Mouse (Mus musculus) midbrain, embryonic 14.5 days (tissue): ENCODE measurements around the gene Tmem217. TPM values are rescaled to one million over a fixed set of nuclear protein-coding genes. Genes with fewer than 3 reads are reported as not detected.
A peak's percentile ranks its signal among the peaks of the same experiment; 100 is the strongest.
"Not testable (repeated sequence)": the region's sequence is repeated elsewhere in the genome, so short reads cannot be mapped to it uniquely, and the experiment has no call there.

Experiments
- ATAC-seq: fragments of 200-750 bp; cut with Nextera tagmentation; 2 replicates; pipeline ENCODE4 v1.8.0; 2017; ENCODE audit warnings: moderate number of reproducible peaks, moderate library complexity; ENCODE audit not compliant: low FRiP score, low TSS enrichment
- DNase-seq: peaks from one replicate; pipeline ENCODE4 v3.0.0-alpha.2; 2015
- H3K27ac ChIP-seq: fragments of 300-500 bp; sonication (generic); replicated peaks from 2 replicates; pipeline ENCODE4 v1.5.1; 2014; ENCODE audit warnings: mild to moderate bottlenecking, low read depth, low read length, moderate library complexity
- H3K27me3 ChIP-seq: fragments of 300-500 bp; sonication (generic); 2 replicates; pipeline ENCODE4 v1.6.1; 2014; ENCODE audit warnings: low read length, control low read depth, mixed read lengths; ENCODE audit not compliant: control insufficient read depth, insufficient read depth
- H3K36me3 ChIP-seq: fragments of 300-500 bp; sonication (generic); 2 replicates; pipeline ENCODE4 v1.6.1; 2014; ENCODE audit warnings: low read length, control low read depth; ENCODE audit not compliant: control insufficient read depth, insufficient read depth
- H3K4me1 ChIP-seq: fragments of 300-500 bp; sonication (generic); 2 replicates; pipeline ENCODE4 v1.6.1; 2014; ENCODE audit warnings: mild to moderate bottlenecking, antibody characterized with exemption, low read length, control low read depth; ENCODE audit not compliant: control insufficient read depth, insufficient read depth
- H3K4me2 ChIP-seq: fragments of 300-500 bp; sonication (generic); 2 replicates; pipeline ENCODE4 v1.6.1; 2014; ENCODE audit warnings: mild to moderate bottlenecking, low read length, moderate library complexity
- H3K4me3 ChIP-seq: fragments of 300-500 bp; sonication (generic); replicated peaks from 2 replicates; pipeline ENCODE4 v1.5.1; 2014; ENCODE audit warnings: low read depth, low read length
- H3K9ac ChIP-seq: fragments of 300-500 bp; sonication (generic); replicated peaks from 2 replicates; pipeline ENCODE4 v1.6.1; 2014; ENCODE audit warnings: mild to moderate bottlenecking, low read length, moderate library complexity
- H3K9me3 ChIP-seq: fragments of 300-500 bp; sonication (generic); 2 replicates; pipeline ENCODE4 v1.6.1; 2016; ENCODE audit warnings: low read length, control low read depth, mixed read lengths; ENCODE audit not compliant: control insufficient read depth
- WGBS: fragments of 180-500 bp; shearing (Covaris S2); extraction: QIAGEN DNeasy Blood & Tissue Kit; methylation state at CpG from one replicate; pipeline ENCODE4 v1.1.7; 2014; 5-methylcytosine and 5-hydroxymethylcytosine counted together
- polyA plus RNA-seq: library from polyadenylated mRNA; unstranded; fragments of >200 nt; fragmentation: Nextera tagmentation; extraction: Ambion mirVana; gene quantifications from 2 replicates; pipeline ENCODE4 v1.2.1, GENCODE M21; 2014

The Tmem217 gene
- polyA plus RNA-seq, 1 experiment from 2014 or later: 0.49 TPM

- H3K9me3 ChIP-seq: no peaks in the 10 kb centered on the region
- H3K4me1 ChIP-seq: no peaks in the 10 kb centered on the region
- no peaks in the 10 kb centered on the region for H3K27me3 ChIP-seq
- no peak overlapping the region for H3K9ac ChIP-seq
- no peak for ATAC-seq
- H3K27ac ChIP-seq: no peak overlapping the region
- H3K4me3 ChIP-seq: no peak overlapping the region
- 0 out of 2 replicates have a peak overlapping the region, but pooled peaks have one; percentile 4 for H3K4me2 ChIP-seq
- DNase-seq: no peak
- no peaks in the 10 kb centered on the region for H3K36me3 ChIP-seq
- 24% methylated on average over 32 of the region's 32 CpGs for WGBS
Measured at GRCm38 (mm10) chr17:29502669-29503665, 49.2 kb downstream of the Tmem217 start.

- H3K4me2 ChIP-seq: no peak overlapping the region
- H3K9ac ChIP-seq: no peak overlapping the region
- ATAC-seq: no peak
- H3K27me3 ChIP-seq: no peaks in the 10 kb centered on the region
- H3K36me3 ChIP-seq: no peaks in the 10 kb centered on the region
- no peak overlapping the region for H3K27ac ChIP-seq
- WGBS: 79% methylated on average over 7 of the region's 7 CpGs
- no peaks in the 10 kb centered on the region for H3K9me3 ChIP-seq
- no peaks in the 10 kb centered on the region for H3K4me1 ChIP-seq
- no peak for DNase-seq
- H3K4me3 ChIP-seq: no peak overlapping the region
Measured at GRCm38 (mm10) chr17:29502005-29502668, 50.0 kb downstream of the Tmem217 start.

- DNase-seq: no peak
- no peaks in the 10 kb centered on the region for H3K36me3 ChIP-seq
Measured at GRCm38 (mm10) chr17:29500802-29501469, 51.2 kb downstream of the Tmem217 start.

GRCm38 (mm10) chr17:29500243-29500740 is 51.9 kb downstream of the Tmem217 start:
- 79% methylated on average over 7 of the region's 7 CpGs for WGBS
- H3K27me3 ChIP-seq: no peaks in the 10 kb centered on the region
- DNase-seq (no peak), ATAC-seq (no peak)
- H3K27ac ChIP-seq: no peak overlapping the region
- H3K36me3 ChIP-seq: no peaks in the 10 kb centered on the region
- H3K9ac ChIP-seq: no peak overlapping the region
- H3K4me1 ChIP-seq: no peaks in the 10 kb centered on the region
- no peak overlapping the region for H3K4me2 ChIP-seq
- H3K9me3 ChIP-seq: no peaks in the 10 kb centered on the region
- H3K4me3 ChIP-seq: no peak overlapping the region

More at GRCm38 (mm10) chr17:29500802-29501469, 51.2 kb downstream of the Tmem217 start:
- Histone ChIP-seq H3K4me2 (no peak overlapping the region), H3K4me1 (no peaks in the 10 kb centered on the region), H3K27me3 (no peaks in the 10 kb centered on the region), H3K4me3 (no peak overlapping the region), H3K9me3 (no peaks in the 10 kb centered on the region), H3K9ac (no peak overlapping the region), H3K27ac (no peak overlapping the region)
- no peak for ATAC-seq
- 80% methylated on average over 17 of the region's 17 CpGs for WGBS

GRCm38 (mm10) chr17:29499511-29499910 is 52.7 kb downstream of the Tmem217 start:
- H3K36me3 ChIP-seq: peaks cover 3% of the 10 kb centered on the region
- H3K27ac ChIP-seq: no peak overlapping the region
- H3K9me3 ChIP-seq: no peaks in the 10 kb centered on the region
- H3K27me3 ChIP-seq: no peaks in the 10 kb centered on the region
- no peak overlapping the region for H3K4me2 ChIP-seq
- H3K4me3 ChIP-seq: no peak overlapping the region
- H3K4me1 ChIP-seq: no peaks in the 10 kb centered on the region
- ATAC-seq (no peak), DNase-seq (no peak)
- 88% methylated on average over 6 of the region's 6 CpGs for WGBS
- no peak overlapping the region for H3K9ac ChIP-seq

GRCm38 (mm10) chr17:29498952-29499351 is 53.2 kb downstream of the Tmem217 start:
- not testable (repeated sequence) for H3K9ac ChIP-seq, H3K9me3 ChIP-seq, H3K27ac ChIP-seq, H3K36me3 ChIP-seq, ATAC-seq, DNase-seq, H3K4me3 ChIP-seq, H3K27me3 ChIP-seq, H3K4me2 ChIP-seq, H3K4me1 ChIP-seq
- WGBS: 94% methylated on average over 2 of the region's 2 CpGs

GRCm38 (mm10) chr17:29498028-29498427 is 54.2 kb downstream of the Tmem217 start:
- Histone ChIP-seq H3K4me1 (peaks cover 1% of the 10 kb centered on the region; the same call in 1 of the 2 replicates), H3K36me3 (peaks cover 11% of the 10 kb centered on the region), H3K4me2 (no peak overlapping the region), H3K9ac (no peak overlapping the region), H3K9me3 (no peaks in the 10 kb centered on the region), H3K27ac (no peak overlapping the region), H3K4me3 (no peak overlapping the region), H3K27me3 (no peaks in the 10 kb centered on the region)
- WGBS: 65% methylated on average over 4 of the region's 4 CpGs
- ATAC-seq (no peak), DNase-seq (no peak)

- not testable (repeated sequence) for H3K4me3 ChIP-seq, H3K4me1 ChIP-seq, H3K9ac ChIP-seq, ATAC-seq, H3K4me2 ChIP-seq, DNase-seq, H3K9me3 ChIP-seq, H3K27me3 ChIP-seq, H3K27ac ChIP-seq
- peaks cover 11% of the 10 kb centered on the region for H3K36me3 ChIP-seq
- 77% methylated on average over 1 of the region's 1 CpGs for WGBS
Measured at GRCm38 (mm10) chr17:29497481-29497880, 54.7 kb downstream of the Tmem217 start.
